Mouse (Mus musculus): ENCODE data around the gene P2rx7.

Gene P2rx7

DNA sequence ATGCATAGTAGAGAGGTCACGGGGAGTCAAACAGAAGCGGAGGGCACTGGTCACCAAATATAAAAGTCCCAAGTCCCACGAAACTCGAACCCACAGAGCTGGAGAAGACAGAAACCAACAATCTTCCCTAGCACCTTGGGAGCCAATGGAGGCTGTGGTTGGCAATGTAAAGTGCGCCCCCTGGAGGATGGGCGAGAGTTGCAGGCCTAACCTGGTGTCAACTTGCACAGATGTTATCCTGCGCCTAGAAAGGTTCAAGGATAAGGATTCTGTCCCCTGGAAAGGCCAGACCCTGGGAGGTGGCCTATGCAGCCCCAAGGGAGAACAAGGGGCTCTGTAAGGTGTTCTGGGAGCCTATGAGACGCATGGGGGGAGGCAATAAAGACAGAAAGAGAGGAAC is 87.6 kb downstream of the P2rx7 start:
- peak; percentile 74 for DNase-seq (ENCODE audit: low read depth, low spot score)

DNA sequence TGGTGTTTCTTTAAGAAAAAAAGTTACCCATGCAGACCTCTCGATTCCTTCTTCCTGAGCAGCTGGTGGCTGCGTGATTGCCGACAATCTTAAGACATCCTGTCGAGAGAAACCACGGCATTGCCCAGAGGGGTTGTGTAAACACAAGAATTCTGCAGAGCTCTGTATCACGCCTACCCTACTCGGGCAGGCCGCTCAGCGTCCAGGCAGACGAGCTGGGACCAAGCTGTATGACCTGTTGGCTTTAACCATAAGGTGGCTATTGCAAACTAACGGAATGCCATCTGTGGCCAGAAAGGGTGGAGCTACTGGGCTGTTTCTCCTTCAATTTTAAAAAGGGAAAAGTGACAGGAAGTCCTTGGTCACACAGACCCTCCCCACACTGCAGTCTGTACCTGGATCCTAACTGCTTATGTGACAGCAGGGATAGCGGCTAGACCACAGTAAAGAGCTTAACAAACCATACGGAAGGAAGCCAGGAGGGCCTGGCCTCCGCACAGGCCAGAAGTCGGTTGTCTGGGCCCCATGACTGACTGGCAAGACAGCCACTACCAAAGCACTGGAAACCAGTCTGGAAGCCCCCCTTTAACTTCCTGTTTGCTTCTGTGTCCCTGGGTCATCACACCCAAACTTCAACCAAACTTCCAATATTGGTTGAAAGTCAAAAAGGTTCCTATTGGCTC is 88.4 kb downstream of the P2rx7 start:
- no peak for DNase-seq (ENCODE audit: low read depth, low spot score)

DNA sequence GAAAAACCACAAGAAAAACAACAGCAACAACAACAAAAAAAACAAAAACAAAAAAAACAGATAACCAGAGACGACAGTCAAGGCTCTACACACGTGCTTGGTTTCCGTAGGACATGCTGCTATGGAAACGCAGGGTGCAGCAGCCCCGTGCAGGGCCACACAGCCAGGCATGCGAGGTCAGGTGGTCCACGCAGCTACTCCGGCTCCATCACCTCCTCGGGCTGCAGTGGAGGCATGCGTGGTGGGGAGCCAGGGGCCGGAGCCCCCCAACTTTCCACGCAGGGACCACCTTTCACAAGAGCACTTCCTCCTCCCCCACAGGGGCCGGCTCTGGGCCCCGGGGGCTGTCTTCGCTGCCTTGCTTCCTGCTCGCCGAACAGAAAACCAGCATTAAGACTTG is 90.2 kb downstream of the P2rx7 start:
- no peak for DNase-seq (ENCODE audit: low read depth, low spot score)

GRCm38 (mm10) chr5:122735853-122736252 is 92.1 kb downstream of the P2rx7 start:
- DNase-seq (ENCODE audit: low read depth, low spot score), result no peak

GRCm38 (mm10) chr5:122736761-122737160 is 93.0 kb downstream of the P2rx7 start:
- no peak for DNase-seq (ENCODE audit: low read depth, low spot score)
